Mouse (Mus musculus) E14TG2a.4 (cell line): Measurements from ENCODE around the gene Wnt5b.

Experiments
- CTCF ChIP-seq: conservative IDR thresholded peaks from 2 replicates; pipeline ENCODE4 v1.5.1; 2014; ENCODE audit warnings: low read length
- POU5F1 ChIP-seq: IDR thresholded peaks from 2 replicates; pipeline ENCODE4 v1.6.1; 2014; ENCODE audit warnings: low read length, borderline replicate concordance

DNA sequence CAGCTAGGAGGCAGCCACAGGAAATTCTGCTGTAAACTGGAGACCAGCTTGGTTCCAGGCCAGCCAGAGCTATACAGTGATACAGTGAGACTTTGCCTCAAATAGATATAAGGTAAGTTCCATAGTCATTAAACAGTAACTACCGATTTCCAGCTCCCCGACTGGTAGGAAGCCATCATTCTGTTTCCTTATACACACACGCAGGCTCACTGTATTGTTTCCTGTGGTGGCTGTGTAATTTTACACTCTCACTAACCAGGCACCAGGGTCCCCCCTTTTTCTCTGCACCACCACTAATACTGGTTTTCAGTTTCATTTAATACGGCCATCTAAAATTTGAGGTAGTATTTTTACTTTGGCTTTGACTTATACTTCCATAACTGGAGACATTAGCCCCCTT lies 70.2 kb downstream of the Wnt5b start:
- TF ChIP-seq CTCF (no peak), POU5F1 (no peak)
